Mouse (Mus musculus): ENCODE measurements around the gene Hs2st1. TPM values are rescaled to one million over a fixed set of nuclear protein-coding genes. Genes with fewer than 3 reads are reported as not detected.

The Hs2st1 gene
- polyA plus RNA-seq, 1 experiment from 2014 or later: 18.3 TPM

- Histone ChIP-seq H3K4me1 (ENCODE audit: control insufficient read depth, insufficient read depth, low read length) (peaks cover 7% of the 10 kb centered on the region; the same call in 1 of the 2 replicates), H3K36me3 (ENCODE audit: control insufficient read depth, insufficient read depth, low read length) (no peaks in the 10 kb centered on the region), H3K27me3 (replicated peaks; ENCODE audit: control insufficient read depth, insufficient read depth, low read length) (no peaks in the 10 kb centered on the region), H3K9ac (ENCODE audit: low read length) (peak overlapping the region; percentile 54), H3K4me2 (ENCODE audit: low read length) (peak overlapping the region; percentile 57), H3K4me3 (ENCODE audit: low read depth, low read length) (peak overlapping the region; percentile 19), H3K27ac (ENCODE audit: low read depth, low read length) (no peak overlapping the region), H3K9me3 (replicated peaks; ENCODE audit: control insufficient read depth, low read length) (no peaks in the 10 kb centered on the region; the same call in 1 of the 2 replicates)
- WGBS: 27% methylated on average over 21 of the region's 21 CpGs
- ATAC-seq: peak; percentile 78
- DNase-seq (ENCODE audit: low spot score): peak; percentile 93
Observed at GRCm38 (mm10) chr3:144399358-144400096, 170.5 kb downstream of the Hs2st1 start.

GRCm38 (mm10) chr3:144398166-144398565 is 171.8 kb downstream of the Hs2st1 start:
- H3K27me3 ChIP-seq (replicated peaks; ENCODE audit: control insufficient read depth, insufficient read depth, low read length): no peaks in the 10 kb centered on the region
- H3K9me3 ChIP-seq (replicated peaks; ENCODE audit: control insufficient read depth, low read length): no peaks in the 10 kb centered on the region; the same call in 1 of the 2 replicates
- H3K27ac ChIP-seq (ENCODE audit: low read depth, low read length): no peak overlapping the region
- no peak for DNase-seq (ENCODE audit: low spot score)
- no peak overlapping the region for H3K4me2 ChIP-seq (ENCODE audit: low read length)
- H3K4me3 ChIP-seq (ENCODE audit: low read depth, low read length): no peak overlapping the region
- no peak for ATAC-seq
- 82% methylated on average over 7 of the region's 7 CpGs for WGBS
- peaks cover 7% of the 10 kb centered on the region; the same call in 1 of the 2 replicates for H3K4me1 ChIP-seq (ENCODE audit: control insufficient read depth, insufficient read depth, low read length)
- no peak overlapping the region for H3K9ac ChIP-seq (ENCODE audit: low read length)
- H3K36me3 ChIP-seq (ENCODE audit: control insufficient read depth, insufficient read depth, low read length): no peaks in the 10 kb centered on the region

GRCm38 (mm10) chr3:144396478-144396877 is 173.5 kb downstream of the Hs2st1 start:
- no peak overlapping the region; the same call in 1 of the 2 replicates for H3K4me2 ChIP-seq (ENCODE audit: low read length)
- DNase-seq (ENCODE audit: low spot score): peak; percentile 73
- H3K4me1 ChIP-seq (ENCODE audit: control insufficient read depth, insufficient read depth, low read length): peaks cover 7% of the 10 kb centered on the region; the same call in 1 of the 2 replicates
- peak; percentile 42 for ATAC-seq
- H3K9ac ChIP-seq (ENCODE audit: low read length): no peak overlapping the region
- H3K27me3 ChIP-seq (replicated peaks; ENCODE audit: control insufficient read depth, insufficient read depth, low read length): no peaks in the 10 kb centered on the region
- WGBS: 33% methylated on average over 17 of the region's 17 CpGs
- H3K9me3 ChIP-seq (replicated peaks; ENCODE audit: control insufficient read depth, low read length): no peaks in the 10 kb centered on the region; the same call in 1 of the 2 replicates
- no peak overlapping the region for H3K4me3 ChIP-seq (ENCODE audit: low read depth, low read length)
- H3K36me3 ChIP-seq (ENCODE audit: control insufficient read depth, insufficient read depth, low read length): no peaks in the 10 kb centered on the region
- no peak overlapping the region for H3K27ac ChIP-seq (ENCODE audit: low read depth, low read length)

DNA sequence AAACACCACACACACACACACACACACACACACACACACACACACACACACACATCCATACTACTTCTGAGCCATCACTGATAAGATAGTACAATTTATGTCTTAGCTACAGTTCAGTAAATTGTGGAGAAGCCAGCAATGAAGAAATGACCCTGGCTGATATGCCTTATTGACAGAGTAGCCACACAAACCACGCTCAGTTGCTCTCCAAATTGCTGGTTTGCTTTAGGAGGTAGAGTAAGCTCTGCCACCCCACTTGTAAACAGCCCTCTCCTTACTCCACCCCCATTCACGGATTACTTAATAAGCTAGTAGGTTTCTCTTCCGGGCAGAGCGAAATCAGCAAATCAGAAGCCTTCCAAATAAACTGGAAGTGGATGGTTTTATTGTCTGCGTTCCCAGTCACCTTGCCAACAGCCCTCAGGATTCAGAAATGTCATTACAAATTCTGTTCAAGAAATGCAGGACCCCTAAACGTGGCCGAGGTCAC is 175.5 kb downstream of the Hs2st1 start:
- DNase-seq (ENCODE audit: low spot score) (no peak), ATAC-seq (no peak)
- no peak overlapping the region for H3K4me2 ChIP-seq (ENCODE audit: low read length)
- no peak overlapping the region for H3K4me3 ChIP-seq (ENCODE audit: low read depth, low read length)
- peaks cover 5% of the 10 kb centered on the region; the same call in 1 of the 2 replicates for H3K4me1 ChIP-seq (ENCODE audit: control insufficient read depth, insufficient read depth, low read length)
- H3K9me3 ChIP-seq (replicated peaks; ENCODE audit: control insufficient read depth, low read length): no peaks in the 10 kb centered on the region; the same call in 1 of the 2 replicates
- H3K9ac ChIP-seq (ENCODE audit: low read length): no peak overlapping the region
- WGBS: 61% methylated on average over 7 of the region's 7 CpGs
- no peaks in the 10 kb centered on the region for H3K27me3 ChIP-seq (replicated peaks; ENCODE audit: control insufficient read depth, insufficient read depth, low read length)
- no peaks in the 10 kb centered on the region for H3K36me3 ChIP-seq (ENCODE audit: control insufficient read depth, insufficient read depth, low read length)
- H3K27ac ChIP-seq (ENCODE audit: low read depth, low read length): peak overlapping the region; percentile 33; the same call in 1 of the 2 replicates

- no peak overlapping the region for H3K4me3 ChIP-seq (ENCODE audit: low read depth, low read length)
- H3K9ac ChIP-seq (ENCODE audit: low read length): no peak overlapping the region
- H3K27ac ChIP-seq (ENCODE audit: low read depth, low read length): no peak overlapping the region
- no peaks in the 10 kb centered on the region for H3K36me3 ChIP-seq (ENCODE audit: control insufficient read depth, insufficient read depth, low read length)
- ATAC-seq (no peak), DNase-seq (ENCODE audit: low spot score) (no peak)
- WGBS: 87% methylated on average over 4 of the region's 4 CpGs
- H3K4me1 ChIP-seq (ENCODE audit: control insufficient read depth, insufficient read depth, low read length): no peaks in the 10 kb centered on the region
- H3K9me3 ChIP-seq (replicated peaks; ENCODE audit: control insufficient read depth, low read length): no peaks in the 10 kb centered on the region
- H3K4me2 ChIP-seq (ENCODE audit: low read length): no peak overlapping the region
- 0 out of 2 replicates have a peak, but pooled peaks cover 9% of the 10 kb centered on the region for H3K27me3 ChIP-seq (replicated peaks; ENCODE audit: control insufficient read depth, insufficient read depth, low read length)
Observed at GRCm38 (mm10) chr3:144386446-144386845, 183.5 kb downstream of the Hs2st1 start.

- Histone ChIP-seq H3K4me1 (ENCODE audit: control insufficient read depth, insufficient read depth, low read length) (peaks cover 5% of the 10 kb centered on the region), H3K9ac (ENCODE audit: low read length) (no peak overlapping the region), H3K27ac (ENCODE audit: low read depth, low read length) (no peak overlapping the region), H3K9me3 (replicated peaks; ENCODE audit: control insufficient read depth, low read length) (no peaks in the 10 kb centered on the region), H3K27me3 (replicated peaks; ENCODE audit: control insufficient read depth, insufficient read depth, low read length) (0 out of 2 replicates have a peak, but pooled peaks cover 9% of the 10 kb centered on the region), H3K4me3 (ENCODE audit: low read depth, low read length) (no peak overlapping the region), H3K4me2 (ENCODE audit: low read length) (no peak overlapping the region), H3K36me3 (ENCODE audit: control insufficient read depth, insufficient read depth, low read length) (no peaks in the 10 kb centered on the region)
- WGBS: 95% methylated on average over 10 of the region's 10 CpGs
- DNase-seq (ENCODE audit: low spot score) (no peak), ATAC-seq (no peak)
Observed at GRCm38 (mm10) chr3:144384648-144385047, 185.3 kb downstream of the Hs2st1 start.

DNA sequence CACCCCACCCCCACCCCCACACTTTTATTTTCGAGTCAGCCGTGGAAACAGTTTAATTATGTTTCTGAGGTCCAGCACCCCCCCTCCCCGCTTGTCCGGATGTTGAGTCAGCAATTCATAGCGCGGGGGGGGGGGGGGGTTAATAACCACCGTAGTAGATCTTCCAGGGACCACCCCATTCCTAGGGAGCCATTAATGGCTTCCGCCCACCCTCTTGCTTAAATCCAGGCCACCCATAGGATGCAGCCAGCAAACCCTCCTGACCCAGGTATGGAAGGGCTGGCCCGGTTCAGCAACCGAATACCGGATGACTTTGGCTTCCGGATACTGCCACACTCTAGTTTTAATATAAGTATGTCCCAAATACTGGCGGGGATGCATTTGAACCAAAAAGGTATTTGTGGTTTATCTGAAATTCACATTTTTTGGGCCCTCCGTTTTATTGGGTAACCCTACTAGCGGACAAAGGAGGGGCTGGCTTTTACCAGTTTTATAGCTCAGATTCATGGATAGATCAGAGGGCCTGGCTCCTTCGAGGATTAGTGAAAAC is 188.5 kb downstream of the Hs2st1 start:
- peak overlapping the region; percentile 40 for H3K4me2 ChIP-seq (ENCODE audit: low read length)
- no peaks in the 10 kb centered on the region for H3K9me3 ChIP-seq (replicated peaks; ENCODE audit: control insufficient read depth, low read length)
- 0 out of 2 replicates have a peak, but pooled peaks cover 9% of the 10 kb centered on the region for H3K27me3 ChIP-seq (replicated peaks; ENCODE audit: control insufficient read depth, insufficient read depth, low read length)
- ATAC-seq (no peak), DNase-seq (ENCODE audit: low spot score) (no peak)
- WGBS: 43% methylated on average over 13 of the region's 16 CpGs
- H3K4me3 ChIP-seq (ENCODE audit: low read depth, low read length): no peak overlapping the region
- peak overlapping the region; percentile 17; the same call in 1 of the 2 replicates for H3K9ac ChIP-seq (ENCODE audit: low read length)
- H3K36me3 ChIP-seq (ENCODE audit: control insufficient read depth, insufficient read depth, low read length): no peaks in the 10 kb centered on the region
- H3K27ac ChIP-seq (ENCODE audit: low read depth, low read length): no peak overlapping the region
- peaks cover 31% of the 10 kb centered on the region for H3K4me1 ChIP-seq (ENCODE audit: control insufficient read depth, insufficient read depth, low read length)

DNA sequence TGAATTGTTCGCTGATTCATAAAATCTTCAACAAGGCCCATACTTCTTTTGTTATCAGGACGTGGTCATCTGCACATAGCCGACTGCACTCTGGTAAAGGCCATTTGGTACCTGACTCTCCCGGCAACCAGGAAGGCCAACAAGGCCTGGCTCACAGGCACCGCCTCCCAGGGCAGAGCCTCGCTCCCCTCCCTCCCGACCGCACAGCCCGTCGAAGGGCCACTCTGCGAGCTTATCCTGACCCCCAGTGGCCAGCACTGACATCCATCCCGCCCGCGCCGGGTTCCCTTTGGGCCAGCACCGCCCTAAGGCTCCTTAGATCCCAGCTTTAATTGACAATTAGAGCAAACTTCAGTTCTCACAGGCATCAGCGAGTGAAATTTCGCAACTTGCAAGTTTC is 189.1 kb downstream of the Hs2st1 start:
- ATAC-seq (peak; percentile 76), DNase-seq (ENCODE audit: low spot score) (peak; percentile 73)
- Histone ChIP-seq H3K4me1 (ENCODE audit: control insufficient read depth, insufficient read depth, low read length) (peaks cover 31% of the 10 kb centered on the region), H3K27me3 (replicated peaks; ENCODE audit: control insufficient read depth, insufficient read depth, low read length) (0 out of 2 replicates have a peak, but pooled peaks cover 9% of the 10 kb centered on the region), H3K9ac (ENCODE audit: low read length) (peak overlapping the region; percentile 17; the same call in 1 of the 2 replicates), H3K4me3 (ENCODE audit: low read depth, low read length) (0 out of 2 replicates have a peak overlapping the region, but pooled peaks have one; percentile 8), H3K27ac (ENCODE audit: low read depth, low read length) (no peak overlapping the region), H3K9me3 (replicated peaks; ENCODE audit: control insufficient read depth, low read length) (no peaks in the 10 kb centered on the region), H3K36me3 (ENCODE audit: control insufficient read depth, insufficient read depth, low read length) (no peaks in the 10 kb centered on the region), H3K4me2 (ENCODE audit: low read length) (peak overlapping the region; percentile 40)
- under 1% methylated on average over 18 of the region's 18 CpGs for WGBS
